Mouse (Mus musculus): ENCODE data around the gene Olfr1111. TPM values are rescaled to one million over a fixed set of nuclear protein-coding genes. Genes with fewer than 3 reads are reported as not detected.
"Not testable (repeated sequence)": the region's sequence is repeated elsewhere in the genome, so short reads cannot be mapped to it uniquely, and the experiment has no call there.

The Olfr1111 gene
- not detected in 2 replicates for polyA plus RNA-seq (2011; ENCODE audit: insufficient read depth, insufficient read length, low replicate concordance, missing spikeins)

- no peak within 1 kb of the TSS for H3K4me3 ChIP-seq (replicated peaks; ENCODE audit: control insufficient read depth, low read depth, low read length)
- H3K4me1 ChIP-seq (ENCODE audit: control insufficient read depth, insufficient read depth, low read length): no peaks in the 10 kb centered on the region
- H3K27ac ChIP-seq (ENCODE audit: control insufficient read depth, insufficient read depth, low read depth, low read length, poor library complexity): no peak within 1 kb of the TSS
- TF ChIP-seq POLR2A (IDR thresholded peaks at IDR 0.05; ENCODE audit: borderline replicate concordance, control insufficient read depth, low read depth, low read length) (no peak), CTCF (IDR thresholded peaks at IDR 0.05; ENCODE audit: control insufficient read depth, insufficient read depth, low read length) (no peak)
Measured at GRCm38 (mm10) chr2:87152524-87152923, at the start of gene Olfr1111. Gene Olfr1111, minus strand, starts transcription at chr2:87152624.

- 69% methylated on average over 1 of the region's 1 CpGs for WGBS
- TF ChIP-seq CTCF (IDR thresholded peaks at IDR 0.05; ENCODE audit: control insufficient read depth, insufficient read depth, low read length) (no peak), POLR2A (IDR thresholded peaks at IDR 0.05; ENCODE audit: borderline replicate concordance, control insufficient read depth, low read depth, low read length) (no peak)
- no peak within 1 kb of the TSS for H3K4me3 ChIP-seq (replicated peaks; ENCODE audit: control insufficient read depth, low read depth, low read length)
Measured at GRCm38 (mm10) chr2:87187498-87187897, 35.1 kb upstream of the Olfr1111 start, which contains the start of gene Olfr1112. Gene Olfr1112, plus strand, starts transcription at chr2:87187798.

GRCm38 (mm10) chr2:87167731-87168130, 15.3 kb upstream of the Olfr1111 start:
- not testable (repeated sequence) for H3K4me1 ChIP-seq (ENCODE audit: control insufficient read depth, insufficient read depth, low read length); H3K27ac ChIP-seq (ENCODE audit: control insufficient read depth, insufficient read depth, low read depth, low read length, poor library complexity); H3K4me3 ChIP-seq (replicated peaks; ENCODE audit: control insufficient read depth, low read depth, low read length)
- 61% methylated on average over 2 of the region's 2 CpGs for WGBS

More at GRCm38 (mm10) chr2:87187498-87187897, 35.1 kb upstream of the Olfr1111 start, which contains the start of gene Olfr1112:
- Histone ChIP-seq H3K27ac (ENCODE audit: control insufficient read depth, insufficient read depth, low read depth, low read length, poor library complexity) (no peak within 1 kb of the TSS), H3K4me1 (ENCODE audit: control insufficient read depth, insufficient read depth, low read length) (no peaks in the 10 kb centered on the region)

GRCm38 (mm10) chr2:87140200-87140599, 12.2 kb downstream of the Olfr1111 start, which contains the start of gene Olfr1110:
Gene Olfr1110, minus strand, starts transcription at chr2:87140300.
- H3K4me3 ChIP-seq (replicated peaks; ENCODE audit: control insufficient read depth, low read depth, low read length): no peak within 1 kb of the TSS
- 64% methylated on average over 1 of the region's 1 CpGs for WGBS
- no peak for TF ChIP-seq POLR2A (IDR thresholded peaks at IDR 0.05; ENCODE audit: borderline replicate concordance, control insufficient read depth, low read depth, low read length)
- TF ChIP-seq CTCF (IDR thresholded peaks at IDR 0.05; ENCODE audit: control insufficient read depth, insufficient read depth, low read length): no peak

GRCm38 (mm10) chr2:87114467-87114866, 38.0 kb downstream of the Olfr1111 start, which contains the start of gene Olfr259:
Gene Olfr259, minus strand, starts transcription at chr2:87114567.
- H3K27ac ChIP-seq (ENCODE audit: control insufficient read depth, insufficient read depth, low read depth, low read length, poor library complexity): no peak within 1 kb of the TSS
- TF ChIP-seq CTCF (IDR thresholded peaks at IDR 0.05; ENCODE audit: control insufficient read depth, insufficient read depth, low read length): no peak
- no peak for TF ChIP-seq POLR2A (IDR thresholded peaks at IDR 0.05; ENCODE audit: borderline replicate concordance, control insufficient read depth, low read depth, low read length)
- H3K4me3 ChIP-seq (replicated peaks; ENCODE audit: control insufficient read depth, low read depth, low read length): no peak within 1 kb of the TSS
- H3K4me1 ChIP-seq (ENCODE audit: control insufficient read depth, insufficient read depth, low read length): no peaks in the 10 kb centered on the region

More at GRCm38 (mm10) chr2:87140200-87140599, 12.2 kb downstream of the Olfr1111 start, which contains the start of gene Olfr1110:
- Histone ChIP-seq H3K27ac (ENCODE audit: control insufficient read depth, insufficient read depth, low read depth, low read length, poor library complexity) (no peak within 1 kb of the TSS), H3K4me1 (ENCODE audit: control insufficient read depth, insufficient read depth, low read length) (no peaks in the 10 kb centered on the region)

Other genes with a start within 250 kb of the Olfr1111 start
- not detected in 2 replicates for gene Olfr1098, start 228.1 kb downstream of the Olfr1111 start, polyA plus RNA-seq (2011; ENCODE audit: insufficient read depth, insufficient read length, low replicate concordance, missing spikeins)
- gene Olfr1099, start 191.9 kb downstream of the Olfr1111 start, polyA plus RNA-seq (2011; ENCODE audit: insufficient read depth, insufficient read length, low replicate concordance, missing spikeins): not detected in 2 replicates
- not detected in 2 replicates for gene Olfr1100, start 172.7 kb downstream of the Olfr1111 start, polyA plus RNA-seq (2011; ENCODE audit: insufficient read depth, insufficient read length, low replicate concordance, missing spikeins)
- not detected in 2 replicates for gene Olfr1101, start 161.4 kb downstream of the Olfr1111 start, polyA plus RNA-seq (2011; ENCODE audit: insufficient read depth, insufficient read length, low replicate concordance, missing spikeins)
- gene Olfr1102, start 154.2 kb downstream of the Olfr1111 start, polyA plus RNA-seq (2011; ENCODE audit: insufficient read depth, insufficient read length, low replicate concordance, missing spikeins): not detected in 2 replicates
- gene Olfr1104, start 125.5 kb downstream of the Olfr1111 start, polyA plus RNA-seq (2011; ENCODE audit: insufficient read depth, insufficient read length, low replicate concordance, missing spikeins): not detected in 2 replicates
- gene Olfr1105, start 116.1 kb downstream of the Olfr1111 start, polyA plus RNA-seq (2011; ENCODE audit: insufficient read depth, insufficient read length, low replicate concordance, missing spikeins): not detected in 2 replicates
- not detected in 2 replicates for gene Olfr1106, start 100.4 kb downstream of the Olfr1111 start, polyA plus RNA-seq (2011; ENCODE audit: insufficient read depth, insufficient read length, low replicate concordance, missing spikeins)
- gene Olfr1107, start 76.8 kb downstream of the Olfr1111 start, polyA plus RNA-seq (2011; ENCODE audit: insufficient read depth, insufficient read length, low replicate concordance, missing spikeins): 0.36 TPM in 1 of 2 replicates, not detected in the other
- gene Olfr1109, start 56.6 kb downstream of the Olfr1111 start, polyA plus RNA-seq (2011; ENCODE audit: insufficient read depth, insufficient read length, low replicate concordance, missing spikeins): 1.5 and 2.4 TPM in 2 replicates
- not detected in 2 replicates for gene Olfr259, start 38.1 kb downstream of the Olfr1111 start, polyA plus RNA-seq (2011; ENCODE audit: insufficient read depth, insufficient read length, low replicate concordance, missing spikeins)
- gene Olfr1110, start 12.3 kb downstream of the Olfr1111 start, polyA plus RNA-seq (2011; ENCODE audit: insufficient read depth, insufficient read length, low replicate concordance, missing spikeins): not detected in 2 replicates
- gene Olfr1112, start 35.2 kb upstream of the Olfr1111 start, polyA plus RNA-seq (2011; ENCODE audit: insufficient read depth, insufficient read length, low replicate concordance, missing spikeins): 1.6 TPM in 1 of 2 replicates, not detected in the other
- not detected in 2 replicates for gene Olfr1113, start 56.3 kb upstream of the Olfr1111 start, polyA plus RNA-seq (2011; ENCODE audit: insufficient read depth, insufficient read length, low replicate concordance, missing spikeins)
- gene Olfr1115, start 95.4 kb upstream of the Olfr1111 start, polyA plus RNA-seq (2011; ENCODE audit: insufficient read depth, insufficient read length, low replicate concordance, missing spikeins): not detected in 2 replicates
- gene Olfr1116, start 114.9 kb upstream of the Olfr1111 start, polyA plus RNA-seq (2011; ENCODE audit: insufficient read depth, insufficient read length, low replicate concordance, missing spikeins): 0.13 TPM in 1 of 2 replicates, not detected in the other
- not detected in 2 replicates for gene Olfr1118, start 155.0 kb upstream of the Olfr1111 start, polyA plus RNA-seq (2011; ENCODE audit: insufficient read depth, insufficient read length, low replicate concordance, missing spikeins)
- not detected in 2 replicates for gene Olfr1120, start 202.2 kb upstream of the Olfr1111 start, polyA plus RNA-seq (2011; ENCODE audit: insufficient read depth, insufficient read length, low replicate concordance, missing spikeins)
- not detected in 2 replicates for gene Olfr1121, start 217.3 kb upstream of the Olfr1111 start, polyA plus RNA-seq (2011; ENCODE audit: insufficient read depth, insufficient read length, low replicate concordance, missing spikeins)
- gene Olfr1122, start 233.2 kb upstream of the Olfr1111 start, polyA plus RNA-seq (2011; ENCODE audit: insufficient read depth, insufficient read length, low replicate concordance, missing spikeins): not detected in 2 replicates

All from bone marrow, adult 2 months (tissue).